Mouse (Mus musculus) thymus, adult 2 months (tissue): ENCODE results near the gene Igfbp6.

Experiments
- CTCF ChIP-seq: fragments of 200-500 bp; IDR thresholded peaks from 2 replicates; pipeline ENCODE4 v1.5.1; 2012; ENCODE audit warnings: mild to moderate bottlenecking, control low read depth, low read length, moderate library complexity, borderline replicate concordance; ENCODE audit not compliant: control insufficient read depth, poor library complexity, insufficient read depth; ENCODE audit errors: extremely low read depth
- POLR2A ChIP-seq: fragments of 200-500 bp; IDR thresholded peaks from 2 replicates; pipeline ENCODE4 v1.6.1; 2012; ENCODE audit warnings: mild to moderate bottlenecking, low read length, control low read depth, moderate library complexity; ENCODE audit not compliant: control insufficient read depth, poor library complexity, insufficient read depth; ENCODE audit errors: extremely low read depth

GRCm38 (mm10) chr15:102099260-102099659 lies 44.9 kb upstream of the Igfbp6 start:
- TF ChIP-seq CTCF, result no peak
- no peak for TF ChIP-seq POLR2A
